Mouse (Mus musculus) activated CD4-positive, CD25-positive, alpha-beta regulatory T cell, adult 9 weeks (primary cell): ENCODE results near the gene Siglech. TPM values are rescaled to one million over a fixed set of nuclear protein-coding genes. Genes with fewer than 3 reads are reported as not detected.

Experiments used
- polyA plus RNA-seq: library from polyadenylated mRNA; unstranded; fragments of 100-300 nt; shearing (Covaris generic); gene quantifications from one replicate; pipeline ENCODE4 v1.2.1, GENCODE M21; 2017

The Siglech gene
- polyA plus RNA-seq = 0.71 TPM

GRCm38 (mm10) chr7:55767926-55768325 lies at the start of gene Siglech:
Gene Siglech, plus strand, starts transcription at chr7:55768178.

DNA sequence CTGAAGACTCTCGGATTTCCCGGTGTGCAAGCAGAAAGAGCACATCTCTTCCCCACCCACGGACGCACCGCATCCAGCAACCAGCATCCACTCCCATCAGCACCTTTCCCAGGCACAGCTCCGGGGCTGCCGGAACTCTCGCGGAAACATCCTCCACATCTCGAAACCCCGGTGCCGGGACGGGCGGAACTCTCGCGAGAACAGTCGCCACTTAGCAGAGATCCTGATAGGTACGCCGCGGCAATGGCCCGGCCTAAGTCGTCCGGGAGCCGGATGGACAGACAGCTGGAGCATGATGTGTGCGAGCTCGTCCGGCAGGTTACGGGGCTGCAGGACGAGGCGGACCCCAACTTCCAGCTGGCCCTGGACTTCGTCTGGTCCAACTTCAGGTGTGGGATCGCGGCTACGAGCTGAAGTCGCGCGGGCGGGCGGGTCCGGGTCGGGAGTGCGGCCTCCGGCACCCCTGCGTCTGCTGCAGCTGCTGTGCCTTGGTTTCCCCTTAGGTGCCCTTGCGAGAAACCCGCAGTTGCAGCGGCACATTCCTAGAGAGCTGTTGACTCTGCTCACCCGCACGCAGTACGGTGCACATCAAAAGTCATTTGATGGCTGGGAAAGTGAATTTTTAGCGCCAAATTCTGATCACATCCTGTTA lies 26.1 kb downstream of the Siglech start, which contains the start of gene Tubgcp5:
Tubgcp5 (plus strand) TSS at position 203 of the 652 bp plus-strand sequence.

Other genes starting within 250 kb of the Siglech start
- gene Tubgcp5, start 26.0 kb downstream of the Siglech start, polyA plus RNA-seq = 56.1 TPM
- 116 TPM for gene Cyfip1, start 73.6 kb downstream of the Siglech start, polyA plus RNA-seq
- gene Nipa2, start 194.3 kb downstream of the Siglech start, polyA plus RNA-seq = 32.4 TPM